Mouse (Mus musculus): ENCODE data around the gene Traip. TPM values are rescaled to one million over a fixed set of nuclear protein-coding genes. Genes with fewer than 3 reads are reported as not detected.

The Traip gene
- polyA plus RNA-seq, 1 experiment from 2014 or later: 2.2 TPM

- 31% methylated on average over 13 of the region's 13 CpGs for WGBS
These were observed 31.9 kb upstream of the Traip start for GRCm38 (mm10) chr9:107917895-107918608.

GRCm38 (mm10) chr9:107918884-107919283, 31.1 kb upstream of the Traip start:
- ATAC-seq (no peak), DNase-seq (ENCODE audit: low spot score) (no peak)
- H3K27me3 ChIP-seq (replicated peaks; ENCODE audit: insufficient read depth, low read length): no peaks in the 10 kb centered on the region
- no peaks in the 10 kb centered on the region for H3K9me3 ChIP-seq (ENCODE audit: low read length)
- 75% methylated on average over 6 of the region's 6 CpGs for WGBS
- no peak for TF ChIP-seq CTCF (IDR thresholded peaks at IDR 0.05)
- no peak for TF ChIP-seq EP300 (IDR thresholded peaks at IDR 0.05)
- no peak overlapping the region for H3K4me3 ChIP-seq (ENCODE audit: low read depth, low read length)
- no peaks in the 10 kb centered on the region for H3K36me3 ChIP-seq (ENCODE audit: insufficient read depth, low read length)
- no peak overlapping the region for H3K4me2 ChIP-seq (replicated peaks; ENCODE audit: low read depth, low read length)
- no peaks in the 10 kb centered on the region for H3K4me1 ChIP-seq (ENCODE audit: insufficient read depth, low read depth, low read length)
- no peak overlapping the region for H3K27ac ChIP-seq (ENCODE audit: low read length)
- H3K9ac ChIP-seq (replicated peaks; ENCODE audit: low read depth): no peak overlapping the region

More at GRCm38 (mm10) chr9:107917895-107918608, 31.9 kb upstream of the Traip start:
- Histone ChIP-seq H3K27me3 (replicated peaks; ENCODE audit: insufficient read depth, low read length) (no peaks in the 10 kb centered on the region), H3K4me2 (replicated peaks; ENCODE audit: low read depth, low read length) (no peak overlapping the region), H3K27ac (ENCODE audit: low read length) (no peak overlapping the region), H3K9me3 (ENCODE audit: low read length) (no peaks in the 10 kb centered on the region), H3K9ac (replicated peaks; ENCODE audit: low read depth) (no peak overlapping the region), H3K36me3 (ENCODE audit: insufficient read depth, low read length) (no peaks in the 10 kb centered on the region), H3K4me1 (ENCODE audit: insufficient read depth, low read depth, low read length) (no peaks in the 10 kb centered on the region), H3K4me3 (ENCODE audit: low read depth, low read length) (no peak overlapping the region)
- no peak for TF ChIP-seq EP300 (IDR thresholded peaks at IDR 0.05)
- no peak for TF ChIP-seq CTCF (IDR thresholded peaks at IDR 0.05)
- peak; percentile 34 for DNase-seq (ENCODE audit: low spot score)
- ATAC-seq: peak; percentile 21; the same call in 1 of the 2 replicates

DNA sequence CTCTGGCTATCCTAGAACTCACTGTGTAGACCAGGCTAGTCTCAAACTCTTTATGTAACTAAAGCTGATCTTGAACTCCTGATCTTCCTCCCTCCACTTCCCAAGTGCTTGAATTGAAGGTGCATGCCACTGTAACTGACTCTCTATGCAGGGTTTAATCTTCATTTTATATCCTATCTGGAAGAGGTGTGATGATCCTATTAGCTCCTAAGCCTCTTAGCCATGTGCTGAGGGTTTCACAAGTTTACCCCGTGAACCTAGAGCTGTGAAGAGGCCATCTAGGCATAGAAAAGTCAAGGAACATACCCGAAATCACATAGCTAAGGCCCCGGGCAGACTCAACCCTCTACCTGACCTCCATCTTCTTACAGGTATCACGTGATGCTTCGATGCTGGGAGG, 30.5 kb upstream of the Traip start:
- WGBS: 73% methylated on average over 5 of the region's 5 CpGs
- Histone ChIP-seq H3K36me3 (ENCODE audit: insufficient read depth, low read length) (no peaks in the 10 kb centered on the region), H3K27ac (ENCODE audit: low read length) (no peak overlapping the region), H3K9me3 (ENCODE audit: low read length) (no peaks in the 10 kb centered on the region), H3K27me3 (replicated peaks; ENCODE audit: insufficient read depth, low read length) (no peaks in the 10 kb centered on the region), H3K9ac (replicated peaks; ENCODE audit: low read depth) (no peak overlapping the region), H3K4me2 (replicated peaks; ENCODE audit: low read depth, low read length) (no peak overlapping the region), H3K4me1 (ENCODE audit: insufficient read depth, low read depth, low read length) (no peaks in the 10 kb centered on the region), H3K4me3 (ENCODE audit: low read depth, low read length) (no peak overlapping the region)
- TF ChIP-seq CTCF (IDR thresholded peaks at IDR 0.05) (no peak), EP300 (IDR thresholded peaks at IDR 0.05) (no peak)
- ATAC-seq: no peak
- DNase-seq (ENCODE audit: low spot score): no peak

DNA sequence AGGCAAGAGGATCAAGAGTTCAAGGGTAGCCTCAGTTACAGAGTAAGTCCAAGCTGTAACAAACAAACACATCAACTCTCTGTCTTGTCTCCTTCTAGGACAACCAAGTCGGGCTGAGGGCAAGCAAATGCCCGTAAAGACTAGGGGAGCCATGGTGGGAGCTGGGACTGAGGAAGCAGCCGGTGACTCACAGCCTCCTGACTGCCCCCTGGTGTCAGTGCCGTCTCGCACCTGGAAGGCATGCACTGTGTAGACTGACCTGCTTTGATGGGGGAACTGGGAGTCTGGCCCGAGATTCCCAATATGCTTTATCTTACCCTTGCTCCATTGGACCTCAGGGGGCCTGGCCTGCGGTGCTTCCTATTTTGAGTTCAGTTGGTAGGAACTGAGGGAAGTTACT, 26.9 kb upstream of the Traip start:
- 30% methylated on average over 7 of the region's 7 CpGs for WGBS
- no peak for TF ChIP-seq EP300 (IDR thresholded peaks at IDR 0.05)
- peak; percentile 76 for TF ChIP-seq CTCF (IDR thresholded peaks at IDR 0.05)

DNA sequence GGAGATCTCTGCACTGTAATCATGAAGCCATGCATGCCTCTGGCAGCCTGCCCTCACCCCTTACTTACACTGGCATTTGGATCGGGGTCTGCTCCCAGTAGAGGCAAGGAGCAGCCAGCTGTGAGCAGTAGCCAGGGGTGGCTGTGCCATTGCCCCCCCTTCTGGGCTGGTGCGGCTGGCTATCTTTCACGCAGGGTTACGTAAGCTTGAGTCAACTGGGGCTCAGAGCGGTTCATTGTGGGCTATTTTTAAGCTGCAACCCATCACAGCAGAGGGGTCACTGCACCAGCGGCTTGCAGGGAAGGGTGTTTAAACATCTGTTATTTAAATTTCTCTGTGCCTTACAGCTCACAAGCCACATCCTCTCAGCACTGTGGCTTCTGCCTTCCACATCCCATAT, 26.0 kb upstream of the Traip start:
- no peaks in the 10 kb centered on the region for H3K27me3 ChIP-seq (replicated peaks; ENCODE audit: insufficient read depth, low read length)
- no peak overlapping the region for H3K27ac ChIP-seq (ENCODE audit: low read length)
- WGBS: 22% methylated on average over 6 of the region's 6 CpGs
- H3K9me3 ChIP-seq (ENCODE audit: low read length): no peaks in the 10 kb centered on the region
- no peak overlapping the region for H3K4me3 ChIP-seq (ENCODE audit: low read depth, low read length)
- ATAC-seq: peak; percentile 41; the same call in 1 of the 2 replicates
- DNase-seq (ENCODE audit: low spot score): peak; percentile 39
- H3K4me1 ChIP-seq (ENCODE audit: insufficient read depth, low read depth, low read length): no peaks in the 10 kb centered on the region; the same call in 1 of the 2 replicates
- no peak overlapping the region for H3K4me2 ChIP-seq (replicated peaks; ENCODE audit: low read depth, low read length)
- no peak overlapping the region for H3K9ac ChIP-seq (replicated peaks; ENCODE audit: low read depth)
- H3K36me3 ChIP-seq (ENCODE audit: insufficient read depth, low read length): no peaks in the 10 kb centered on the region
- no peak for TF ChIP-seq EP300 (IDR thresholded peaks at IDR 0.05)
- no peak for TF ChIP-seq CTCF (IDR thresholded peaks at IDR 0.05)

More for the DNA sequence above, 26.9 kb upstream of the Traip start:
- H3K4me2 ChIP-seq (replicated peaks; ENCODE audit: low read depth, low read length): no peak overlapping the region
- H3K4me1 ChIP-seq (ENCODE audit: insufficient read depth, low read depth, low read length): no peaks in the 10 kb centered on the region; the same call in 1 of the 2 replicates
- ATAC-seq (no peak), DNase-seq (ENCODE audit: low spot score) (peak; percentile 33)
- no peak overlapping the region for H3K27ac ChIP-seq (ENCODE audit: low read length)
- H3K27me3 ChIP-seq (replicated peaks; ENCODE audit: insufficient read depth, low read length): no peaks in the 10 kb centered on the region
- H3K4me3 ChIP-seq (ENCODE audit: low read depth, low read length): no peak overlapping the region
- H3K36me3 ChIP-seq (ENCODE audit: insufficient read depth, low read length): no peaks in the 10 kb centered on the region
- H3K9me3 ChIP-seq (ENCODE audit: low read length): no peaks in the 10 kb centered on the region
- H3K9ac ChIP-seq (replicated peaks; ENCODE audit: low read depth): no peak overlapping the region

DNA sequence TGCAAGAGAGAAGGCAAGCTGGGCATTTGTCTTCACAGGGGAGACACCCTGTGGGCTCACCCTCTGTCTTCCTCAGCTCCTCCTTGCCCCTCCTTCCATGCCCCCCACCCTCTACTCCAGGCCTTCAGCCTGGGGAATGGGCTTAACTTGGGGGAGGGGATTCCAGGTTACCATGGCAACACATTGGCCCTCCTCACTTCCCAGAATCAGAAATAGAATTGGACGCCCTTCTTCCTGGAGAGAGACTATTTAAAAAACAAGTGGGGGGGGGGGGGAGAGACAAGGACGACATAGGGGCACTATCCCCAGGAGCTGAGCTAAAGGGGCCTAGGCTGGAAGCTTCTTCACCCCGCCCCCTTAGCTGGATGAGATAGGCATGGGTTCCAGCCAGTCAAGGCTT, 24.7 kb upstream of the Traip start:
- no peak overlapping the region for H3K4me3 ChIP-seq (ENCODE audit: low read depth, low read length)
- 27% methylated on average over 3 of the region's 3 CpGs for WGBS
- no peak overlapping the region for H3K9ac ChIP-seq (replicated peaks; ENCODE audit: low read depth)
- ATAC-seq (no peak), DNase-seq (ENCODE audit: low spot score) (no peak)
- H3K9me3 ChIP-seq (ENCODE audit: low read length): no peaks in the 10 kb centered on the region
- H3K4me1 ChIP-seq (ENCODE audit: insufficient read depth, low read depth, low read length): no peaks in the 10 kb centered on the region; the same call in 1 of the 2 replicates
- TF ChIP-seq CTCF (IDR thresholded peaks at IDR 0.05): no peak
- TF ChIP-seq EP300 (IDR thresholded peaks at IDR 0.05): no peak
- H3K36me3 ChIP-seq (ENCODE audit: insufficient read depth, low read length): no peaks in the 10 kb centered on the region
- no peak overlapping the region for H3K4me2 ChIP-seq (replicated peaks; ENCODE audit: low read depth, low read length)
- H3K27me3 ChIP-seq (replicated peaks; ENCODE audit: insufficient read depth, low read length): no peaks in the 10 kb centered on the region
- H3K27ac ChIP-seq (ENCODE audit: low read length): no peak overlapping the region
